Mouse (Mus musculus) left cerebral cortex, postnatal 4 days (tissue): Measurements from ENCODE around the gene Glt28d2. TPM values are rescaled to one million over a fixed set of nuclear protein-coding genes. Genes with fewer than 3 reads are reported as not detected.

ENCODE experiments used
- DNase-seq: peaks from one replicate; pipeline ENCODE4 v3.0.0-alpha.2; 2022
- intact Hi-C: fragments of 180-260 bp; cut with DNase I; formaldehyde crosslinking; loops from one replicate; pipeline ENCODE4 v1.15.1; 2025
- total RNA-seq, 2 experiments: library from RNA; stranded (reverse); gene quantifications; 2 replicates each; pipeline ENCODE4 v1.2.3; 2021

Glt28d2 gene
- total RNA-seq, 2 experiments from 2014 or later, result 1.1 to 2.5 TPM

GRCm38 (mm10) chr3:85880687-85881086 lies 6.6 kb downstream of the Glt28d2 start:
- DNase-seq, result no peak
- intact Hi-C loops, result no loop called here

GRCm38 (mm10) chr3:85880068-85880467 lies 7.2 kb downstream of the Glt28d2 start:
- DNase-seq, result no peak
- intact Hi-C loops, result no loop called here

- intact Hi-C loops, result no loop called here
- no peak for DNase-seq
These were observed 8.4 kb downstream of the Glt28d2 start for GRCm38 (mm10) chr3:85878911-85879310.

- intact Hi-C loops, result no loop called here
- DNase-seq, result no peak
These were observed 23.3 kb downstream of the Glt28d2 start for GRCm38 (mm10) chr3:85863996-85864395.

- intact Hi-C loops, result no loop called here
- DNase-seq, result no peak
These were observed 24.4 kb downstream of the Glt28d2 start for GRCm38 (mm10) chr3:85862886-85863285.

GRCm38 (mm10) chr3:85860996-85861395 lies 26.3 kb downstream of the Glt28d2 start:
- intact Hi-C loops, result no loop called here
- DNase-seq, result no peak

- intact Hi-C loops, result no loop called here
- DNase-seq, result no peak
These were observed 28.0 kb downstream of the Glt28d2 start for GRCm38 (mm10) chr3:85859311-85859710.

GRCm38 (mm10) chr3:85858140-85859135 lies 28.9 kb downstream of the Glt28d2 start:
- intact Hi-C loops, result no loop called here
- no peak for DNase-seq

GRCm38 (mm10) chr3:85857083-85857482 lies 30.2 kb downstream of the Glt28d2 start:
- no peak for DNase-seq
- intact Hi-C loops, result no loop called here

- no peak for DNase-seq
These were observed 31.4 kb downstream of the Glt28d2 start for GRCm38 (mm10) chr3:85855947-85856346.

GRCm38 (mm10) chr3:85855043-85855442 lies 32.3 kb downstream of the Glt28d2 start:
- no peak for DNase-seq
- intact Hi-C loops, result no loop called here

More at GRCm38 (mm10) chr3:85855947-85856346, 31.4 kb downstream of the Glt28d2 start:
- intact Hi-C loops, result no loop called here

GRCm38 (mm10) chr3:85854143-85854542 lies 33.2 kb downstream of the Glt28d2 start:
- intact Hi-C loops, result no loop called here
- no peak for DNase-seq

GRCm38 (mm10) chr3:85853715-85854114 lies 33.6 kb downstream of the Glt28d2 start:
- intact Hi-C loops, result no loop called here
- DNase-seq, result no peak

- no peak for DNase-seq
- intact Hi-C loops, result no loop called here
These were observed 37.2 kb downstream of the Glt28d2 start for GRCm38 (mm10) chr3:85850079-85850478.

GRCm38 (mm10) chr3:85846316-85846715 lies 41.0 kb downstream of the Glt28d2 start:
- no peak for DNase-seq

GRCm38 (mm10) chr3:85845341-85845740 lies 42.0 kb downstream of the Glt28d2 start:
- DNase-seq, result no peak
- intact Hi-C loops, result no loop called here

More at GRCm38 (mm10) chr3:85846316-85846715, 41.0 kb downstream of the Glt28d2 start:
- intact Hi-C loops, result no loop called here

GRCm38 (mm10) chr3:85842881-85843218 lies 44.5 kb downstream of the Glt28d2 start:
- intact Hi-C loops, result no loop called here
- no peak for DNase-seq

GRCm38 (mm10) chr3:85842177-85842880 lies 45.0 kb downstream of the Glt28d2 start:
- DNase-seq, result no peak
- intact Hi-C loops, result no loop called here

GRCm38 (mm10) chr3:85841454-85842176 lies 45.7 kb downstream of the Glt28d2 start:
- intact Hi-C loops, result no loop called here
- DNase-seq, result no peak

- no peak for DNase-seq
- intact Hi-C loops, result no loop called here
These were observed 53.7 kb downstream of the Glt28d2 start for GRCm38 (mm10) chr3:85833627-85834026.
